Mouse (Mus musculus) testis, adult 2 months (tissue): ENCODE measurements at regions not wholly inside any gene's neighbourhood (a gene's known extent, or its start where the extent isn't known, plus 50 kb on each side); places are given as distances from the start of the nearest gene placed in this dataset.
"Not testable (repeated sequence)": the region's sequence is repeated elsewhere in the genome, so short reads cannot be mapped to it uniquely, and the experiment has no call there.

Experiments
- H3K27ac ChIP-seq: fragments of 200-500 bp; 2 replicates; pipeline ENCODE4 v1.5.1; 2012; ENCODE audit warnings: low read depth, low read length; ENCODE audit not compliant: control insufficient read depth, insufficient read depth
- H3K27me3 ChIP-seq: fragments of 200-500 bp; 2 replicates; pipeline ENCODE4 v1.6.1; 2012; ENCODE audit warnings: mild to moderate bottlenecking, low read length, moderate library complexity; ENCODE audit not compliant: control insufficient read depth, insufficient read depth
- H3K36me3 ChIP-seq: fragments of 200-500 bp; 2 replicates; pipeline ENCODE4 v1.6.1; 2012; ENCODE audit warnings: mild to moderate bottlenecking, low read length; ENCODE audit not compliant: control insufficient read depth, insufficient read depth
- H3K4me1 ChIP-seq: fragments of 200-500 bp; 2 replicates; pipeline ENCODE4 v1.6.1; 2012; ENCODE audit warnings: low read length; ENCODE audit not compliant: control insufficient read depth, insufficient read depth
- H3K4me3 ChIP-seq: fragments of 200-500 bp; 2 replicates; pipeline ENCODE4 v1.5.1; 2012; ENCODE audit warnings: low read depth, mild to moderate bottlenecking, low read length, moderate library complexity, mixed read lengths; ENCODE audit not compliant: control insufficient read depth
- CTCF ChIP-seq: fragments of 200-500 bp; IDR thresholded peaks from 2 replicates; pipeline ENCODE4 v1.5.1; 2012; ENCODE audit warnings: low read depth, mild to moderate bottlenecking, inconsistent platforms, low read length, moderate library complexity; ENCODE audit not compliant: control insufficient read depth, insufficient read depth, insufficient replicate concordance
- POLR2A ChIP-seq: fragments of 200-500 bp; IDR thresholded peaks from 2 replicates; pipeline ENCODE4 v1.6.1; 2012; ENCODE audit warnings: low read depth, mild to moderate bottlenecking, inconsistent platforms, low read length, moderate library complexity; ENCODE audit not compliant: control insufficient read depth

GRCm38 (mm10) chr6:84299936-84300335 lies 291.5 kb downstream of the Dysf start:
- no peak overlapping the region for H3K4me3 ChIP-seq
- H3K4me1 ChIP-seq, result no peaks in the 10 kb centered on the region
- no peaks in the 10 kb centered on the region for H3K27me3 ChIP-seq
- no peak overlapping the region for H3K27ac ChIP-seq
- TF ChIP-seq CTCF (no peak), POLR2A (no peak)
- no peaks in the 10 kb centered on the region for H3K36me3 ChIP-seq

- TF ChIP-seq POLR2A (no peak), CTCF (no peak)
- H3K36me3 ChIP-seq, result no peaks in the 10 kb centered on the region
- H3K27ac ChIP-seq, result no peak overlapping the region
- H3K27me3 ChIP-seq, result no peaks in the 10 kb centered on the region
- H3K4me1 ChIP-seq, result no peaks in the 10 kb centered on the region
- no peak overlapping the region for H3K4me3 ChIP-seq
These were observed 290.8 kb downstream of the Dysf start for GRCm38 (mm10) chr6:84299146-84299545.

GRCm38 (mm10) chr6:84273907-84274306 lies 265.5 kb downstream of the Dysf start:
- not testable (repeated sequence) for H3K36me3 ChIP-seq

GRCm38 (mm10) chr6:84272520-84273311 lies 264.3 kb downstream of the Dysf start:
- no peak overlapping the region for H3K4me3 ChIP-seq
- H3K27ac ChIP-seq, result no peak overlapping the region
- no peaks in the 10 kb centered on the region for H3K36me3 ChIP-seq
- no peak for TF ChIP-seq POLR2A
- TF ChIP-seq CTCF, result no peak
- H3K27me3 ChIP-seq, result no peaks in the 10 kb centered on the region
- peaks cover 4% of the 10 kb centered on the region for H3K4me1 ChIP-seq

More at GRCm38 (mm10) chr6:84273907-84274306, 265.5 kb downstream of the Dysf start:
- not testable (repeated sequence) for H3K27me3 ChIP-seq, H3K27ac ChIP-seq, H3K4me3 ChIP-seq, H3K4me1 ChIP-seq

- Histone ChIP-seq H3K4me3 (no peak overlapping the region), H3K27ac (no peak overlapping the region), H3K4me1 (peaks cover 4% of the 10 kb centered on the region), H3K36me3 (no peaks in the 10 kb centered on the region), H3K27me3 (no peaks in the 10 kb centered on the region)
- TF ChIP-seq CTCF (no peak), POLR2A (no peak)
These were observed 263.6 kb downstream of the Dysf start for GRCm38 (mm10) chr6:84271966-84272365.

- TF ChIP-seq POLR2A (no peak), CTCF (no peak)
- Histone ChIP-seq H3K27me3 (no peaks in the 10 kb centered on the region), H3K4me3 (no peak overlapping the region), H3K27ac (no peak overlapping the region), H3K4me1 (peaks cover 4% of the 10 kb centered on the region), H3K36me3 (no peaks in the 10 kb centered on the region)
These were observed 263.1 kb downstream of the Dysf start for GRCm38 (mm10) chr6:84271441-84271840.

- no peaks in the 10 kb centered on the region for H3K36me3 ChIP-seq
- TF ChIP-seq CTCF (no peak), POLR2A (no peak)
- H3K27me3 ChIP-seq, result no peaks in the 10 kb centered on the region
- peaks cover 4% of the 10 kb centered on the region for H3K4me1 ChIP-seq
- H3K4me3 ChIP-seq, result no peak overlapping the region
- H3K27ac ChIP-seq, result no peak overlapping the region
These were observed 262.3 kb downstream of the Dysf start for GRCm38 (mm10) chr6:84270518-84271165.
